Mouse (Mus musculus) heart, adult 9 months (tissue): ENCODE measurements around the gene Chn1.

Source experiments
- DNase-seq, 2 experiments: peaks; one replicate each; pipeline ENCODE4 v3.0.0; 2022; ENCODE audit warnings: low spot score in 2 of 2

The Chn1 gene

DNA sequence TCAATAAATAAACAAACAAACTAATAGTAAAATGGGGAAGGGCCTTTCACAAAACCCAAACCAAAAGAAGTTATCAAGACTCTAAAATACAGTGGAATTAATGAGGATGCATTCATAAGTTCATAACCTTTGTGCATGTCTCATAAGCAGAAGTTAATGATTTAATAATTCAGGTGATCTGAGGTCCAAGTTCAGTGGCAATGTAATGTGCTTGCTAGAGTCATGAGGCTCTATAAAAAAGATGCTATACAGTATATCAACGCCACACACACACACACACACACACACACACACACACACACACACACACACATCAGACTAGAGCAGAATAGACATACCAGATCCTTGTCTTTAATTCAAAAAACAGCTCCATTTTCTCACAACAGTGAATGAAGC, 28.8 kb downstream of the Chn1 start:
- no peak for DNase-seq

DNA sequence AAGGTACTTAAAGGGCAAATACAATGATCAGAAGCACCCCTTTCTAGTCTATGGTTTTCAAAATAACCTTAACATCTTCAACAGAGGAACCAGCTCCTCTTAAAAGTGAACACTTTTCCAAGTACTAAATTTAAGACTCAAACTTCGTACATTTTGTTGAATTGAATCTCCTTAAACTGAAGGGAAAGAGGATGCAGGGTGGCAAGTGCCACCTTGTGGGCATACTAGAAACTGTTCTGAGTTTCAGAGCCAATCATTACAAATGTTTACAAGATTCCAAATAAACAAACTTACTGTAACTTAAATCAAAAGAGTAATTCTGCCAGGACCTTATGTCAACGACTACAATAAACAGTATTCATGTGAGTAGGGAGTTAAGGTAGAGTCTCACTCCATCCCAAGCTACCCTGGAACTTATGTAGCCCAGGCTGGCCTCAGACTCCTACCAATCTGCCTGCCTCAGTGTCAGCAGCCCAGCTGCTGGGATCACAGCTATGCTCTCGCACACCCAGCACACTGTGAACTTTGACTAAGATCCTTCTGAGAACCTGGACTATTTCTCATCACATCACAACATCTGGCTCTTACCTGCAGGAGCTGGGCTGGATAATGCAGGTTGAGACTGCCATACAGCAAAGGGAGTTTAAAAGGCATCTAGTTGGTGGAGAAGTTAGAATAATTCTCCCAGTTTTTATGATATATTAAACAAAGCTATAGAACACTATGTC, 29.3 kb downstream of the Chn1 start:
- DNase-seq = peak in 1 of 2 experiments; percentile 24

DNA sequence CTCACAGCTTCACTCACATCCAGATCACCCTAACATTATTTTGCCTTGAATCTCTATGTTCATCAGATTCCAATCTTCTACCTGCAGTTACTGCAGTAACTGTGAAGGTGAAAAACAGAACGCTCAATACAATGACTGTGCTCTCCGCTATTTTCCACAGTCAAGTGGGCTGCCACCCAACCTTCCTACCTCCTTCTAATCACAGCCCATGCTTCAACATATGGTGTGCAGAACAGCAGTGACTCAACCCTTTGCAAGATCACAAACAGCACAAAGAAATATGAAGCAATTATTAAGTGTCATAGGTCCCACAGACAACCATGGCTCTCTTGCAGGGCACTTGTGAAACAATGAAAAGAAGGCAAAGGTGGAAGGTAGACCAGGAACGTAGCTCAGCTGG, 33.9 kb downstream of the Chn1 start:
- no peak for DNase-seq

DNA sequence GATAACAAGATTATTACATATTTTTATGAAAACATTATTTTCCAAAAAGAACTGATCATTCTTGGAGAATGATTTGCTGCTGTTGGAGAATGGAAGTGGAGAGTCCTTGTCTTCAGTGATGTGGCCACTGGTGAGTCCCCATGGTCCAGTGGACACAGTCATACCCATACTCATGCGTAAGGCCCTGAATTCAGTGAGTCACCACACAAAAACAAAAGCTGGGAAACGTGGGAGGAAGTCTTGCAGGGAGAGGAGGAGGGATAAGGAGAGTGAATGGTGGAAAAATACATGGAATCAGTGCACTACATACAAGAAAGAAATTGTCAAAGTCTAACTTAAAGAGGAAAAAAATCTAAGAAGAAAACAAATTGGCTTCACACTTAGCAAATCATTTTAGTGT, 47.3 kb downstream of the Chn1 start:
- DNase-seq = no peak

DNA sequence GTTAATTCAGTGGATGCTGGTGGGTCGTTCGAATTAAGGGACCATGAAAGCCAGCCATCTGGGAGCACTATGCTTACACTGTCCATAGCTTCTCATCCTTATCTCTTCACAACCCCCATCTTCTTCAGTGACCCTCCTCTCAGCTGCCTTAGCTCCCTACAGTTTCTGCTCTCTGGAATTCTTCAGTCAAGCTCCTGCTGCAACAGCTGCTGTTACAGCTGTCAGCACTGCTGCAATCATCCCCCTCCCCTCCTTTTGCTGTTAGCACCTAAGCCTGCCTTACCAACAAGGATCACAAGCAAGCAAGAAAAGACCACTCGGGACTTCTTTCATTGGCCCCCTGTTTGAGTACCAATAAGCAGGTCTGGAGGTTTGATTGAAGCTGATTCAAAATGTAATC, 50.2 kb downstream of the Chn1 start:
- DNase-seq = no peak

DNA sequence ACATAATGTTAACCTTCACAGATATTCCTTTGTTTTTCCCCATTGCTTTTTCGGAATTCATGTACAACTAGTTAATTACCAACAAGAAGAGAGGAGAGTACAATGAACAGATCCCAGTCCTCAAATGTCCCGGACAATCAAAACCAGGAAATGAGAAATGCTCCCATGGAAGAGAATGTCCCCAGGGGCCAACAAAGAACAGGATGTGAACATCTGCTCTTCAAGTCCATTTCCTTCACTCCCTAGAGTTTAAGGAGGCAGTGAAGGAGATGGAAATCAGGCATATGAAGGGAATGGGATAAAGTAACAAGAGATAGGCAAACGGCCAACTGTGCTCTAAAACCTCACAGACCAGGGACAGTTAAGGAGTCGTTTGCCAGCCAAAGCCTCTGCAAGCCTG, 53.3 kb downstream of the Chn1 start:
- peak; percentile 60 to 71 for DNase-seq

DNA sequence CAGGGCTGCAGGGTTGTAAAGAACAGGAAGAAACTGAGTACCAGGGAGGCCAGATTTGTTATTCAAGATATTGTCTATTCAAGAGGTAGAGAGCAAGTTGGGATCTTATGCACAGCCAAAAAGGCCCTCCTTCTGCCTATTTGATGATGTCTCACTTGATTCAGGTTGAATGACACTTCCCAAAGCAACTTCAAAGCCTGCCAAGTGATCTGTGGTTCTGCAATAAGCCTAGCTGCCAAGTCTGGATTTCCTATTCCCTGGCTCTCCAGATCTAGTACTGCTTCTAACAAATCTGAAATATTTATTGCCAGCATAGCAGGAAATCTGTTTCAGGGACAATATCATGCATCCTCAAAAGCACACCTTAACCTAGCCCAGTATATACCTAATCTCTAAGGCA, 62.7 kb downstream of the Chn1 start:
- DNase-seq = no peak

DNA sequence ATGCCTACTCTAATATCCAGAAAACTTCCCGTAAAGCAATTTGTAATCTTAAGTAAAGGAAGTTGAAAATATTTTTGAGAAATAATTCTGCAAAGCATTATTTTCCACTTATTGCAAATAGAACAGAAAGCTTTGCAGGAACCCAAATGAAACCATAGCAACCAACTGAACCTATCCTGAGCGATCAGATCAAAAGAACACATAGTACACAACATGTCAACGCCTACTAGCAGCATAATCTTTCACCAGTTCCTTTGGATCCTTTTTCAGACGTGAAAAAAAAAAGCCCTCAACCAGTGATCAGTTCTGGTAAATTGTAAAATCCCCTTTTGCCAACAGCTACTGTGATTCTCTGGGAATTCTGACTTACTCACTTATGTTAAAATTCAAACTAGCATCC, 82.1 kb downstream of the Chn1 start:
- no peak for DNase-seq

DNA sequence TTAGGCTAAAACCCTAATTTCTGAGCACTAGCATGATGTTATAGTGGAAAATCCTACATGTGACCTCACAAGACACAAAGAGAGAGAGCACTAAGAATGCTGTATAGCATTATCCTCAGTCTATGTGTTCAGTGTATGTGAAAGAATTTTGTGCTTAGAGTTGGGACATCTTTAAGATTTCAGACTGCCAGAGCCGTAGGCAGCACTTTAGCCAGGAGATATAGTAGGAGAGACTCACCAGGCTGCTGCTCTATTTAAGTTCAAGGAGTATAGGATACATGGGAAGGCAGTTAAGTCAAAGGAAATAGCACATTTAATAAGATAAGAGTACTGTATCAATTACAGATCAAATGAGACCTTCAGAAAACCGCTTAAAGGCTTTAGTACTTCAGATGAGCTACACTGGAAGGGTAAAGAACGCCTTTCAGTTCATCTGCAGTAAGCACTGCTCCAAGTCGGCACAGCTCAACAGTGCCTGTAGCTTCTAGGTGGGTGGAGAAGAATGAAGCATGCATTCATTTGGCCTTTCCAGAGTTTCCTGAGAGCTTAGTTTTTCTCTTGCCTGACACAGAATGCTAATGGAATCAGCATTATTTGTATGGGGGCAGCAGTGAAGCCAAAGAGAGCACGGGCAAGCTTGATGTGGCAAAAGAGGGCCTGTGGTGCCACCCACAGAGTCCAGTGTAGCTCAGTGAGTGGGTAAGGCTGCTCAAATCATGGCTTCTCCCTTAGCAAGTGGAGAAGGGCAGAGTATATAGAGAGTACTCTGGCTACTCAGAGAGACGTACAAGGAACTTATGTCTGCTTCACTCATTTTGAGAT, 84.2 kb downstream of the Chn1 start:
- no peak for DNase-seq

DNA sequence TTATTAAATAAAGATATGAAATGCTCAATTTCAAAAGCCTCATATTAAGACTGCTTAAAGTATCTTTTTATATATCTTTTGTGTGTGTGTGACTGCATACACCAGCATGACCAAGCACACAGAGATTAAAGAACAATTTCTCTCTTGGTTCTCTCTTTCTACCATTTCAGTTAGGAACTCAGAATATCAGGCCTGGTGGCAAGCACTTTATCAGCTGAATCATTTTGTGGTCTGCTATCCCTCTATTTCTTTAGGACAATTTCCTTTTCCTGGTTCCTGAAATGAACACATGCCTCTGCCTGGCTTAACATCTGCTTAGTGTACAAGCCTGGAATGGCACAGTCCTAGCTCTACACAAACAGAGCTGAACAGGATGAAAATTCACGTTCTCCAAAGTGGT, 92.6 kb downstream of the Chn1 start:
- no peak for DNase-seq

DNA sequence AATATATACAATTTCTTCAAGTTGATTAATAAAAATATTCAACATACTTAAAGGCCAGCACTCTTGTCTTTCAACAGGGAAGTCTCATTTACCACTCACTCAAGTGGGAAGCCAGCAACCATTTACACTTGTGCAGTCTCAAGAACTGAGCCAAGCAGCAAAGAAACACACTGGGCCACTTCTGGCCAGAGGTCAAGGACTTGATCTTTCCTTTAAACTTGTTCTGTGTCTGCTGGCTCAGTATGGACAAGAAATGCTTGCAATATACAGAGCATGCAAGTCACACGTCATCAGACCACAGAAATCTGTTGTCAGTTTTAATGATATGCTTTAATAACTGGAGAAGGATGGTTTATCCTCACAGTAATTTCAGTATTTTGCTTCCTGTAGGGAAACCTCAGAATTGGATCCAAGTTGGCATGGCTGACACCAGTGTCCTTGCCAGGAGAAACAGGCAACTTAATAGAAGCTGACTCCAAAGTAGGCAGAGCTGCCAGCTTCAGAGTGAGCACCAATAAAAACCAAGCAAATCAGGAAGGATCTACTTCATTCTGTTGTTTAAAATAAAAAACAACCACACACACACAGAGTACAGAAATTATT, 94.6 kb downstream of the Chn1 start:
- peak in 1 of 2 experiments; percentile 4 for DNase-seq

DNA sequence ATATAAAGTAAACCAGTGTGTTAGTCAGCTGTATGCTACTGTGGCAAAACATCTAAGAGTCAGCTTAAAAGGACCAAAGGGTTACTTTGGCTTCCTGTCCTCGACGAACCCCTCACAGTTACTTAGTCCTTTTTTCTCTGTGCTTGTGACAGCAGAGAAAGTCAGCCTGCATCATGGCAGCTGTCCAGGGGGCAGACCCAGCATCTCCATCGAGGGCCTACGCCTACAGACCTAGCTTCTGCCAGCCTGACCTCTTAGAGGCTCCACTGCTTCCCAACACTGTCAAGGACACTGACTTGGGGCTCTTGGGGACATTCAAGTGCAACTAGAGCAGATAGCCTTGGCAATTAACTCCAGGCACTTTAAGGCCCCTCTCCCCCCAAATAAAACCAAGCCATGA, 106.5 kb downstream of the Chn1 start:
- peak in 1 of 2 experiments; percentile 9 for DNase-seq

DNA sequence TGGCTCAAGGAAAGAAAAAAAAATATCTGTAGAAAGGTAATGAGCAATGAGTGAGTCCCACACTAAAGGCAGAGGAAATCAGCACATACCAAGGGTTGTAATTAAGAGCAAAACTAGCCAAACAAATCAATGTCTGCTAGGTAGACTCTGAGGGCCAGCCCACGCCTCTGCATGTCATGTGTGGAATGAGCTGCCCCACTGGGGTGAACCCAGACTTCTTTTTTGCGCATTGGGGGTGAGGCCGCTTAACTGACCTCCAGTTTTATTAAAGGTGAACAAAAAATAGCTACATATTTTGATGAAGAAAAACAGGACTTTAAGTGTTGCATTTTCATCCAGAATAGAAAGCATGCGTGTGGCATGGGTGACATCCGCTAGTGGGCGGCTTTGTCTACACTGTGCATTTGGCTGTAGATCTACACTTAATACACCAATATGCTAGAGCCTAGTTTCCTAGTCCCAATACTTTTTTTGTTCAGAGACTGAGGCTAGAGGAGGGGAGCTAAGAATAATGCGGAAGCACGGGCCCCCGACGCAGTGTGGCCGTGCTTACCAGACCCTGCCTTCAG, 114.5 kb downstream of the Chn1 start:
- no peak for DNase-seq

DNA sequence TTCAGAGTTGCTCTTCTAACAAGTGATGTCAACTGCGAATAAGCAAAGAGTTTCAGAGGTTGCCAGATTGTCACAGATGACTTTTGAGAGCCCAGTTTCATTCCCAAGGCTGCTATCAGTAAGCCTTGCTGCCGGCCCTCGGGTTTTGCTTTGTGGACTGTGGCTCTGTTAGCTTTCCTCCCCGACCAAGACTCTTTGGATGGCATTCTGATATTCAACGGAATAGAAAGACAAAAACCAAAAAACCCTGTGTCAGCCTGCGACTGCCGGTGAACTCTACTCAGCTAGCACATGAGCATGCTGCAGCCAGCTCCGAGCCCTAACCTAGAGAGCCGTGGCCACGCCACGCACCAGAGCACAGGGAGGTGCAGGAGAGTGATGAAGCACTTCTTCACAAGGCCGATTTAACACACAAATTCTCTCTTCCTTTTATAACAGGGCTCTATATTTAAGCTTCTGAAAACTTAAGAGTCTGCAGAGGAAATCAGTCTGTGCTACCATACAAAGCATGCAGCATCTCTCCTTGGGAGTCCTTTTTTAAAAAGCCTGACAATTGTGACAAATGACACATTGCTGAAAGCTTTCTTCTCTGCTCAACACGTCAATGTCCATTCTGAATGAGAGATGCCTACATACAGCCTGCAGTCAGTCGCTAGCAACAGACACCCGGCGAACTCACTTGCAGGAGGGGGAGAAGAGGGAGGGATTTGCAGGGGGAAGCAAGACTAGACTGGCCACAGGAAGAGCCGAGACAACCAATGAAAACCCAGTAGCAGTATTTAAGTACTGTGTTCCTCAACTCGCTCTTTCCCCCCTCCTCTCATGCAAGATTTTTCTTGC, 115.2 kb downstream of the Chn1 start:
- DNase-seq = peak; percentile 29 to 33

DNA sequence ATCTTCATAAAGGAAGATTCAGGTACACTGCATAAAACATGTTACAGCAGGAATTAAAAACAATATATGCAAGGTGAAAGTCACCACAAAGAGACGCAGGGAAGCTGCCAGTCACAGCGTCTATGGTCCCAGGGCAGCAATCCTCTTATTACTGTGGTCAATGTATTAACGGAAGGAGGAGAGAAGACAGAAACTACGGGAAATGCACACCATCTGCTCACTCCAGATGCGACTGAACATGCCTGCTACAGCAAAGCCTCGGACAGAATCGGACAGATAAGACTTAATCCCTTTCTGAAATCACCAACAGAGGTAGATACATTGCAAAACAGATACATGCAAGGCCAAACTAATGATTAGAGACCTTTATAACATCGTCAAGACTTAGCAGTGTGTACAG, 116.1 kb downstream of the Chn1 start:
- DNase-seq = no peak

DNA sequence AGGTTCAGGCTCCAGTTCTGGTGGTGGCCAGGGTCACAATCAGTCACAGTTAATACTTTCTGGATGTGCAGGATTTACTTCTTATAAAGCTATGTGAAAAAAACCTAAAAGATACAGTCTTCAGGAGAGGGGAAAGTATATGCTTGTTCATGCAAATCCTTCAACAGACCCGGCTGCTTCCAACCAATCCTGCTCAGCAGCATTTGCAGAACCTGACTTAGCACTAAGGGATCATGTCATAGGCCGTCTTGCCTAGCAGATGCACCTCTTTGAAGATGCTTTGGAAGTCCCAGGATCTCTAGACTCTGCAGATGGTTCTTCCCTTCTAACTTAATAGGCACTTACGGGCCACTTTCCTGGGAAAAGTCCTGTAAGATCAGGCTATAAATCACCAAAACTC, 117.2 kb downstream of the Chn1 start:
- DNase-seq = no peak

DNA sequence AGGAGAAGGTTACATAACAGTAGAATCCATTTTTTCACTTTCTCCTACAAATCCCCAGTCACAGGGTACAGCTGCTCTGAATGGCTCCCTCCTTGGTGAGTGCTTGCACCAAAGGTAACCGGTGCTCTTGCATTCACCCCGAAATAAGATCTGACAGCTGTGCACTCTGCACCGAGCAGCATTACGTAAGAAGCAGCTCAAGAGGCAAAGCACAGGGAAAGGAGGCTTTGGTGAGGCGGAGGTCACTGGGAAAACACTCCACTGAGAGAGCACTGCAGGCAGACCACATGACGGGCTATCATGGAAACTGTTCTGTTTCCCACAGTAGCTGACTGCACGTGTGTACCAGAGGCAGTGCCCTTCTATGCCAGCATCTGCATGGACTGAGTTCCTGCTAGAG, 118.0 kb downstream of the Chn1 start:
- DNase-seq = peak; percentile 62 to 63

DNA sequence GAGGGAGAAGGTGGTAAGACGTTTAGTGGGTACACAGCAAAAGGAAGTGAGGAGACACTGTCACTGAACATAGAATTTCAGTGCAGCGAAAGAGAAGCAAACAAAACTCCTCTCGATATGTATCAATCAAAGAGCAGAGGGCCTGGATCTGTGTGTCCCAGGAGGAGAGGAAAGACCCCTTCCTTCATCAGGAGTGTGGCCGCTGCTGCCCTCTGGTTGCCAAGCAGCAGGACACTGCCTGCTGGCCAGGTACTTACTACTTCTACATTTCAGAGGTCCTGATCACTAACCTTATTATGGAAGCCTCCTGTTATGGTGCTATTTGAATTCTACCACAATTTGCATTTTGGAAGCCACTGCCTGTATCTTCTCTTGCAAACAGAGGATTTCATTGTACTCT, 119.5 kb downstream of the Chn1 start:
- no peak for DNase-seq

DNA sequence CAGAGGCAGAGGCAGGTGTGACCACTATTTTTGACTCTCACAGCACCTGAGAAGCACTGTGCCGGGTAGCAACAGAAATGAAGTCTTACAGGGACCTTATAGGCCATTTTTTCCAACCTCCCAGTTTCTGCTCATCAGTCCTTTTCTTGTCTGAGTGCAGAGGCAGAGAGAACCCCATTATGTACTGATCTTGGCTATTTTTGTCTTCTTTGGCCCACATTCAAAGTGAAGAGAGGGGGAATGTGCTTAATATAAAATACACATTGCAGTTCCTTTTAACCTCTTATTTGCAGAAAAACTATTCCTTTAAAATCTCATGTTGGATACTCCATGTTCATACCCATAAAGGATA, 120.3 kb downstream of the Chn1 start:
- DNase-seq = no peak

DNA sequence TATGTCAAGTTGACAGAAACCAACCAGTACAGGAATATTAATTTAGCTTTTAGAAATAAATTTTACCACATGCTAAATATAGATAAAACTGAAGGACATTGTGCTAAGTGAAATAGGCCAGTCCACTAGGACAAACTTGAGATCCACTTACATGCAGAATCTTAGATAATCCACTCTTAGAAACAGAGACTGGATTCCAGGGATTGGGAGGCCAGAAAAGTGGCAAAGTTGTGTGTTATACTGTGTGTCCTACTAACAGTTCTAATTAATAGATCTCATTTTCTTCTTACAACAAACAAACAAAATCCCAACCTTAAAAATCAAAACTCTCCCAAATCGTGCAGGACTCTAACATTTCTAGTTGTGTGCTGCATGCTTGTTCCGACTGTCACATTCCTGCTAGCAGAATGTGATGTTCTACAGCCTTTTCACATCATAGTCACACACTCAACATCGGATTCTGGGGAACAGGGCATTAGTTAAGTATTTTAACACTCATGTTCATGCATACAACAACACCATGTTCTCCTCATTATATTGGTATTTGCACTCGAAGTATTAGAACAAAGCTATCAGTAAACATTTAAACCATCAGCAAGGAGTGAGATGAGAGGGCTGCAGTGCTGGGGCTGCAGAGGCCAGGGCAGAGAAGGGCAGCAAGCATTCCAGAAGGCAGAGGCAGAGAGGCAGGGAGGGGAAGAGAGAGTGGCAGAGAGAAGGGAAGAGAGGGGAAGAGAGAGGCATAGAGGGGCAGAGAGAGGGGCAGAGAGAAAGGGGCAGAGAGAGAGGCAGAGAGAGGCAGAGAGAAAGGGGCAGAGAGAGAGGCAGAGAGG, 120.9 kb downstream of the Chn1 start:
- DNase-seq = no peak

DNA sequence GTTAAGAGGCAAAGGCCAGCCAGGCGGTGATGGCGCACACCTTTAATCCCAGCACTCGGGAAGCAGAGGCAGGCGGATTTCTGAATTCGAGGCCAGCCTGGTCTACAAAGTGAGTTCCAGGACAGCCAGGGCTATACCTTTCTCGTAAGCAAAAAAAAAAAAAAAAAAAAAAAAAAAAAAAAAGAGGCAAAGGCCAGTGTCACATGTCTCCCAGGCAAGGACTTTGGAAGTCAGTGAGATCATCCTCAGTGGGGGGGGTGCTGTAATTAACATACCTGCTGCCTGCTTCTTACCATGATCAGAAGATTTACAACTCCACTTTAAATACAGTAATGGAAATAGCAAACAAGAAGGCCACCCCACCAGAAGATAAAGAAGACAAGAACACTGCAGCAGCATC, 137.5 kb downstream of the Chn1 start:
- DNase-seq = no peak
